Mouse (Mus musculus): Measurements from ENCODE around the gene Inf2.

- TF ChIP-seq CTCF (IDR thresholded peaks at IDR 0.05; ENCODE audit: low read depth), result no peak
- TF ChIP-seq EP300 (IDR thresholded peaks at IDR 0.05; ENCODE audit: low read depth), result no peak
Observed at GRCm38 (mm10) chr12:112562462-112562861, 26.1 kb upstream of the Inf2 start.
